Mouse (Mus musculus) liver, embryonic 14.5 days (tissue): ENCODE data around the gene Csk.

ENCODE experiments used
- CTCF ChIP-seq: IDR thresholded peaks from 2 replicates; pipeline ENCODE4 v1.5.1; 2016; ENCODE audit warnings: antibody characterized with exemption, low read depth, control low read depth
- EP300 ChIP-seq: IDR thresholded peaks from 2 replicates; pipeline ENCODE4 v1.6.1; 2016; ENCODE audit warnings: antibody characterized with exemption, low read depth

DNA sequence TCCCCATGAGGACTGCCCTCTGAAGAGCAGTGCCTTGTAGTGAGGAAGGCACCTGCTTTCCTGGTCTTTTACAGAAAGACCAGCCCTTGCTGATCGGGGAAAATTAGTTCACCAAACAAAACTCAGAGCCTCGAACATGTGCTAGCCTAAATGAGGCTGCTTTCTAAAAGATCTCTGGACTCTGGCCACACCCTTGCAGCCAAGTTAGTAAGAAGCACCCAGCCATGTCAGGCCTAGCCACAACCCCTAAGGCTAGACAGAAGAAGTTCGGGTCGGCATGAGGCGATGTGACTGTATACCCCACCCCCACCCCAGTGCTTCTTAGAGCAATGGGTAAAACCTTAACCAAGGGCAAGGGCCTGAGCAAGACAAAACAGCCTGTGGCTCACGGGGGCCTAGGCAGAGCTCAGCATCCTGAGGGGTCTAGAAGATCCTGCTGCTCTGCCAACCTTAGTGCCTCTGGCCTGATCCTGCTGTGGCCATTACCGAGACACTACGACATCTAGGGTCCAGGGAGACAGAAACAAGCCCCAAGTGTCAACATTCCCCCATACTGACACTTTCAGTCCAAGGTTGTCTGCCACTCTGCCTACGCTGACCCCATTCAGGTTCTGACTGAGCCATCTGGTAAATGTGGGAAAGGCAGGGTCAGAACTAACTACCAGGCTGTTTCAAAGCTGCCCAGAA is 10.1 kb downstream of the Csk start:
- TF ChIP-seq CTCF = no peak
- no peak for TF ChIP-seq EP300
